Mouse (Mus musculus): Measurements from ENCODE around the gene Fcgrt. TPM values are rescaled to one million over a fixed set of nuclear protein-coding genes. Genes with fewer than 3 reads are reported as not detected.

Fcgrt gene
- total RNA-seq, 2 experiments from 2014 or later, result 17.7 to 18.3 TPM

GRCm38 (mm10) chr7:45060632-45061122 is 43.0 kb downstream of the Fcgrt start:
- no peak for DNase-seq
- intact Hi-C loops (cut with DNase I), result no loop called here

GRCm38 (mm10) chr7:45058607-45059571 is 44.8 kb downstream of the Fcgrt start:
- DNase-seq, result peak; percentile 59

GRCm38 (mm10) chr7:45056972-45057348 is 46.7 kb downstream of the Fcgrt start:
- intact Hi-C loops (cut with DNase I), result no loop called here

More at GRCm38 (mm10) chr7:45058607-45059571, 44.8 kb downstream of the Fcgrt start:
- intact Hi-C loops (cut with DNase I), result no loop called here

GRCm38 (mm10) chr7:45056329-45056971 is 47.2 kb downstream of the Fcgrt start:
- intact Hi-C loops (cut with DNase I), result no loop called here
- DNase-seq, result no peak

More at GRCm38 (mm10) chr7:45056972-45057348, 46.7 kb downstream of the Fcgrt start:
- DNase-seq, result no peak

DNA sequence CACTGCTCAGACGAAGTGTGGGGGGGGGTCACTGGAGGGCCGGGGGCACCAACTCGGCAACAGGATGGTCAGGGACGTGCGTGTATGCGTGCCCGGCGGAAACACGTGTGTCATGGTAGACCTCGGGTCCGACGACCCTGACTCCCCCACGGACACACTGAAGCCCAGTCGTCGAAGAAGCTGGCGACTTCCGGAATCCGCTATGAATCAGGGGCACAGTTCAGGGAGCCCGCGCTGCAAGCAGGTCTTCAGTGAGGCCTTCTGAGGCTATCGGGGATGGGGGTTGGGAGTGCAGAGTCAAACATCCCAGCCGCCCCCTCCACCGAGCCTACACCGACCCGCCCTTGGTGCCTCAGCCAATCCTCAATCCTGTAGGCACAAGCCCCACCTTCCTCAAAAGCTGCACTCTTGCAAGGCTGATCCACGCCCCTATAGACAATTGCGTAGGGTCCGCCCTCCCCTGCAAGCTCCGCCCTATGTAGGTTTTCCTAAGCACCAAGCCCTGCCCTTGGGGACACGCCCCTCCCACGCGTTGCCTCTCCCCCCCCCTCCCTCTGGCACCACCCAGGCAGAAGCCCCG is 49.6 kb downstream of the Fcgrt start:
- DNase-seq, result peak; percentile 93
- intact Hi-C loops (cut with DNase I), result no loop called here

GRCm38 (mm10) chr7:45053117-45053930 is 50.3 kb downstream of the Fcgrt start:
- intact Hi-C loops (cut with DNase I), result no loop called here

DNA sequence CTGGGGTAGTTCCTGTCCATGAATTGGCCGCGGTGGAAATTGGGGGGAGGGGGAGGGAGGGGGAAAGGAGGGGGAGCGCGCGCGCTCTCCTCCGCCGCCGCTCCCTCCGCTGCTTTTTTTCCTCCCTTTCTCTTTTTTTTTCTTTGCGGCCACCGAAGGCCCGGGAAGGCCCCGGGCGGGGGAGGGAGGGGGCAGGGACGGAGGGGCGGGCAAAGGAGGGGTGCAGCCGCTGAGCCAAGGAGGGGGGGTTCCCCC is 50.9 kb downstream of the Fcgrt start, which contains the start of gene Prr12:
Prr12 (minus strand) TSS at position 20 of the 255 bp plus-strand sequence.
- DNase-seq, result no peak
- intact Hi-C loops (cut with DNase I), result no loop called here

More at GRCm38 (mm10) chr7:45053117-45053930, 50.3 kb downstream of the Fcgrt start:
- DNase-seq, result peak; percentile 79

DNA sequence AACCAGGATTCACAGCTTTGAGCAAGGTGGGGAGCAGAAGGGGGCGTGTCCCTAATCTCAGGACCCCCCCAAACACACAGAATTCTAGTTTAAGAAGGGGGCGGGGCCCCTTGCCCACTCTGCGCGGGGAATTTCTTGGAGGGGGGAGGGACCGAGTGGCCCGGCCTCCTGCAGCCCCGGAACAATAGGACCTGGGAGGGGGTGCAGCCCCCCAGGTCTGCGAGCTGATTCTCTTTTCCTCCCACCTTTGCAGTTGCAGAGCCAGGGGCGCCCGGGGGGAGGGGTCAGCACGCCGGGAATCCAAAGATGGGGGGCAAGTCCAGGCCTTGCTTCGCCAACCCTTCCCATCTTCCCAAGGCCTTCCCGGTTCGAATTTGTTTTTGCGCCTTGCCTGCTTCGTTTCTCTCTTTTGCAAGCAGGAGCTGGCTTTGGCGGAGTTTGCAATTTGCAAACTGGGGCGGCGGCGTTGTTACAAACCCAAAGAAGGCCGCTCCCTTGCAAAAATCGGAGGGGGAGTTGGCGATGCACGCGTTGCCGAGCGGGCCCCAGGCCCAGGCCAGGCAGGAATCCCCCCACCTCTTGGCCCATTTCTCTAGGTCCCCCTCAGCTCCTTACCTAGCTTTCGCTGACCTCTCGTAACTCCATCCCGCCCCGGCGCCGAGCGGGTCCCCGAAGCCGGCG is 51.3 kb downstream of the Fcgrt start:
- peak; percentile 55 for DNase-seq
- intact Hi-C loops (cut with DNase I), result no loop called here

GRCm38 (mm10) chr7:45051601-45051974 is 52.1 kb downstream of the Fcgrt start:
- DNase-seq, result no peak
- intact Hi-C loops (cut with DNase I), result no loop called here

DNA sequence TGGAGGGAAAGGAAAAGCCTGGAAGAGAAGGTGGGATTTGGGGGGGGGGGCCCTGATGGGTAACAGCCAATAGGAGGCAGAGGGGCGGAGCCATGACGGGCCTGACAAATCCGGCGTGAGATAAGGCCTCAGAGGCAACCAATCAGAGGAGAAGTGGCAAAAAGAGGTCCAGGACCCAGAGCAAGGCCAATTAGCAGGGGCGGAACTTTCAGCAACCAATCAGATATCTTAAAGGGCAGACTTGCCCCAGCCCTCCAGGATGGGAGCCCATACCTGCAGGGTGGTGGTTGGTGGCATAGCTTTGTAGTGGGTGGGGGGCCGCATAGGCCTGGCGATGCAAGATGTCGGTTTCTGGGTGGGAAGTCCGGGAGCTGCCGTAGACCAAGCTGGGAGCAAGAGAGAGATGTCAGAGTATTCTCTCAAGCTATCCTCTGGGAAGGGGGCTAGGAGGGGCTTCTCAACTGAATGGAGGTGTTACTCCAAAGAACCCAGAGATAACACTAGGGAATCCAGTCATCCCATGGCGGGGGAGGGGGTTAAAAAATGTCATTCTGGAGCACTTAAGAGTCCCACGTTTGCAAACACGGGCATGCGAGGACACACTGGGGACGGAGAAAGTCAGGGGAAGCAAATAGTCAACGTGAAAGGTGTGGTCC is 52.6 kb downstream of the Fcgrt start:
- intact Hi-C loops (cut with DNase I), result no loop called here
- DNase-seq, result peak; percentile 88

GRCm38 (mm10) chr7:45048923-45049657 is 54.6 kb downstream of the Fcgrt start:
- no peak for DNase-seq

DNA sequence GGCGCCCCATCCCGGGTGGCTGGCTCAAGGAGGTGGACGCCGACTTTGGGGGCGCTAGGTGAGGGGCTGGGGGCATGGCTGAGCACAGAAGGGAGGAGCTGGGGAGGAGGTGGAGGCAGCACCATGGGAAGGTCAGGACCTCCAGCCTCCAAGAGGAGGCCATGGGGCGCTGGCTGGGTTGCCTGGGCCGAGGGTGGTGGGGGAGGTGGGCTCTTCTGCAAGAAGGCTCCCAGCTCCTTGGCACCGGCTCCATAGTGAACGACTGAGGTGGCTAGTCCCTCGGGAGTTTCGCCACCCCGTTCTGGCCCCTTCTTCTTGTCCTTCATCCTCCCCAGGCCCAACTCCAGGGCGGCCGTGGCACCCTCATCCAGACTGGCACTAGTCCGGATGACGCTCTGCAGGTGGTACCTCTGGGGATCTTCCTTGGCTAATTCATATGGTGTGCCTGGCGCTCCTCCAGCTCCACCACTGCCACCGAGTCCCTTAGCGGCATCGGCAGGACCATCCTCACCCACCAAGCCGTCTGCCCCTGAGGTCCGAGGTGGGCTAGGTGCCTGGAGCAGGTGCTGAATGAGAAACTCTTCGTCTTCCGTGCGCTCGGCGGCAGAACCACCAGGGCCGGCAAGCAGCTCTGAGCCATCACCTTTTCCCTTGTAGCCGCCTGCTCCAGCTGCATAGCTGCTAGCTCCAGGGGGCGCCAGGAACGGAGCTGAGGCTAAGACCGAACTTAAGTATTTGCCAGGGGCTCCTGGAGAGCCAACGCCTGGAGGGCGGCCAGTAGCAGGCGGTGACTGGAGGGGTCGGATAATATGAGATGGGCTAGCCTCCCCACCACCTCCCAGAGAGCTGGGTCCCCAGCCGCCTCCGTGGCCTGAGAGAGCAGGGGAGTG is 55.4 kb downstream of the Fcgrt start:
- no peak for DNase-seq
- intact Hi-C loops (cut with DNase I), result no loop called here

More at GRCm38 (mm10) chr7:45048923-45049657, 54.6 kb downstream of the Fcgrt start:
- intact Hi-C loops (cut with DNase I), result no loop called here

DNA sequence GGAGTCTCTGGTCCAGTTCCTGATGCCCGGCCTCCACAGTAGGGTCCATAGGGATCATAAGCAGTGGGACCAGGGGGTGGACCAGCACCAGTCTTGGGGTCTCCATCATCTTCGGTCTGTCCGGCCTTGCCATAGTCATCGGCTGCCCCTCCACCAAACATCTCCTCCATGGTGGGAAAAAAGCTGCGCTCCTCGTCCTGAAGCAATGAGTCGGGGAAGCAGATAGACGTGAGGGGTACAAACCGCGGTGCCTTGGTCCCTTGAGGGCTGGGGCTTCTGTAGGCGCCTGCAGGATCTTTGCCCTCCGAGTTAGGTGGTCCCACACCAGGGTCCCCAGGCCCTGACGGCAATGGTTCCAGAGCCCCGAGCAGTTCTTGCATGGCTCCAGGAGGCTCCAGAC is 56.2 kb downstream of the Fcgrt start:
- intact Hi-C loops (cut with DNase I), result no loop called here

GRCm38 (mm10) chr7:45046853-45047350 is 56.7 kb downstream of the Fcgrt start:
- intact Hi-C loops (cut with DNase I), result no loop called here
- no peak for DNase-seq

More for the DNA sequence above, 56.2 kb downstream of the Fcgrt start:
- DNase-seq, result no peak

DNA sequence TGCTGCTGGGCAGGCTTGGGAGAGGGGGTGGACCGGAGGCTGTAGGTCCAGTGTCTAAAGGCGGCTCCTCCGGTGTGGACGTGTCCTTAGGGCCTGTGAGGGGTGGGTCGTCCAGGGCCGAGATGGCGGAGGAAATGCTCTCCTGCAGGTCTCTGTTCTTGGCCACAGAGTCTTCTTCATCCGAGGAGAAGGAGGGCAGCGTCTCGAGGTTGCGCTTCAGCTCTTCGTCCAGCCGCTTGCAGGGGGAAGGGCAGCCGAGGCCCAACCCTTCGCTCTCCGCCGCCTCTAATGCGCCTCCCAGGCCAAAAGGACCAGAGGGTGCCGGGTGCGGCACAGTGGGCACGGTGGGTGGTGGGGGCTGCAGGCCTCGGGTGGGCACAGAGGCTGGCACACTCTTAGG is 57.9 kb downstream of the Fcgrt start:
- DNase-seq, result no peak
- intact Hi-C loops (cut with DNase I), result no loop called here

DNA sequence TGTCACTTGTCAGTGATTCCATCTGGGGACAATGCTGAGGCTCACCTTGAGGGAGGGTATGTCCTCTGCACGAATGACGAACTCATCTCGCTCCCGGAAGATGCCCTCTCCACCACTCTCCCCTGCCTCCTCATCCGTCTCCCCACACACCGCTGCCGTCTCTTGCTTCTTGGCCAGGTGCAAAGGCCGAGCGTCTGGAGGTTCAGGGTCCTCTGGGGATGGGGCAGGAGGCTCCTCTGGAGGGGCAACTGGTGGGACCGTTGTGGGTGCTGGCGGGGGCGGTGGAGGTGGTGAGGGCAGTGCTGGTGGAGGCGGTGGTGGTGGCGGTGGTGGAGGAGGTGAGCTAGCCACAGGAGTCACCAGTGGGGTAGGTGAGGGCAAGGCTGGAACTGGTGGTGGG is 60.3 kb downstream of the Fcgrt start:
- intact Hi-C loops (cut with DNase I), result no loop called here
- no peak for DNase-seq

All from left cerebral cortex, postnatal 4 days (tissue).